Mouse (Mus musculus) midbrain, embryonic 16.5 days (tissue): ENCODE data around the gene Sec22b. TPM values are rescaled to one million over a fixed set of nuclear protein-coding genes. Genes with fewer than 3 reads are reported as not detected.

Experiments
- ATAC-seq: fragments of 200-750 bp; cut with Nextera tagmentation; 2 replicates; pipeline ENCODE4 v1.8.0; 2017; ENCODE audit warnings: moderate TSS enrichment
- H3K27ac ChIP-seq: fragments of 300-500 bp; sonication (generic); 2 replicates; pipeline ENCODE4 v1.5.1; 2014; ENCODE audit warnings: mild to moderate bottlenecking, low read length, mixed read lengths
- H3K27me3 ChIP-seq: fragments of 300-500 bp; sonication (generic); 2 replicates; pipeline ENCODE4 v1.6.1; 2014; ENCODE audit warnings: low read depth, low read length, mixed read lengths; ENCODE audit not compliant: control insufficient read depth, insufficient read depth
- H3K36me3 ChIP-seq: fragments of 300-500 bp; sonication (generic); 2 replicates; pipeline ENCODE4 v1.6.1; 2014; ENCODE audit warnings: mild to moderate bottlenecking, low read length, moderate library complexity, mixed read lengths; ENCODE audit not compliant: control insufficient read depth, insufficient read depth
- H3K4me1 ChIP-seq: fragments of 300-500 bp; sonication (generic); 2 replicates; pipeline ENCODE4 v1.6.1; 2014; ENCODE audit warnings: mild to moderate bottlenecking, low read length, mixed read lengths; ENCODE audit not compliant: control insufficient read depth, insufficient read depth
- H3K4me2 ChIP-seq: fragments of 300-500 bp; sonication (generic); 2 replicates; pipeline ENCODE4 v1.6.1; 2014; ENCODE audit warnings: mild to moderate bottlenecking, low read length, mixed read lengths
- H3K4me3 ChIP-seq: fragments of 300-500 bp; sonication (generic); 2 replicates; pipeline ENCODE4 v1.5.1; 2014; ENCODE audit warnings: low read depth, mild to moderate bottlenecking, low read length, moderate library complexity, mixed read lengths
- H3K9ac ChIP-seq: fragments of 300-500 bp; sonication (generic); 2 replicates; pipeline ENCODE4 v1.6.1; 2014; ENCODE audit warnings: low read depth, low read length, mixed read lengths
- H3K9me3 ChIP-seq: fragments of 300-500 bp; sonication (generic); replicated peaks from 2 replicates; pipeline ENCODE4 v1.6.1; 2014; ENCODE audit warnings: mild to moderate bottlenecking, low read length, mixed read lengths; ENCODE audit not compliant: control insufficient read depth, poor library complexity, severe bottlenecking
- WGBS: fragments of 180-500 bp; shearing (Covaris S2); extraction: QIAGEN DNeasy Blood & Tissue Kit; methylation state at CpG from one replicate; pipeline ENCODE4 v1.1.7; 2014; 5-methylcytosine and 5-hydroxymethylcytosine counted together
- polyA plus RNA-seq: library from polyadenylated mRNA; unstranded; fragments of >200 nt; fragmentation: Nextera tagmentation; extraction: Ambion mirVana; gene quantifications from 2 replicates; pipeline ENCODE4 v1.2.1, GENCODE M21; 2015

Sec22b gene
- polyA plus RNA-seq, 1 experiment from 2014 or later, result 86.9 TPM

DNA sequence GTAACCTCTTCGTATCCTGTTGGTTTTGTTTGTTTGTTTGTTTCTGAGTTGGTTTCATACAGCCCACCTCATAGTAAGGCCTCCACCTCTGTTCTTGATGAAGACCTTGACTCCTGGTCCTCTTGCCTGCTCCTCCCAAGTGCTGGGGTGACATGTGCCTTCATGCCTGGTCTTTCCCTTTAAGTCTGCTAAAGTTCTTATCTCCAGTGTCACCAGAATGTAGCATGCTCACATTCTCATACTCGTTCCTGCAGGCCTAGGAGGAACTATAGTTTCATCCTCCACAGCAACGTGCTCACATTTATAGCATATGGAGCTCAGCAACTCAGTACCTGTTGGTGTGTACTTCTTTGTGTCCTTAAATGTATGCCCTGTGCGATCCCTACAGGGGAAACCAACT, 26.3 kb downstream of the Sec22b start:
- peaks cover 3% of the 10 kb centered on the region; the same call in 1 of the 2 replicates for H3K36me3 ChIP-seq
- no peak overlapping the region for H3K27ac ChIP-seq
- no peak overlapping the region for H3K4me2 ChIP-seq
- peaks cover 7% of the 10 kb centered on the region for H3K4me1 ChIP-seq
- WGBS, result 84% methylated on average over 4 of the region's 4 CpGs
- H3K9ac ChIP-seq, result no peak overlapping the region
- no peaks in the 10 kb centered on the region for H3K27me3 ChIP-seq
- H3K4me3 ChIP-seq, result no peak overlapping the region
- H3K9me3 ChIP-seq, result no peaks in the 10 kb centered on the region
- ATAC-seq, result no peak

DNA sequence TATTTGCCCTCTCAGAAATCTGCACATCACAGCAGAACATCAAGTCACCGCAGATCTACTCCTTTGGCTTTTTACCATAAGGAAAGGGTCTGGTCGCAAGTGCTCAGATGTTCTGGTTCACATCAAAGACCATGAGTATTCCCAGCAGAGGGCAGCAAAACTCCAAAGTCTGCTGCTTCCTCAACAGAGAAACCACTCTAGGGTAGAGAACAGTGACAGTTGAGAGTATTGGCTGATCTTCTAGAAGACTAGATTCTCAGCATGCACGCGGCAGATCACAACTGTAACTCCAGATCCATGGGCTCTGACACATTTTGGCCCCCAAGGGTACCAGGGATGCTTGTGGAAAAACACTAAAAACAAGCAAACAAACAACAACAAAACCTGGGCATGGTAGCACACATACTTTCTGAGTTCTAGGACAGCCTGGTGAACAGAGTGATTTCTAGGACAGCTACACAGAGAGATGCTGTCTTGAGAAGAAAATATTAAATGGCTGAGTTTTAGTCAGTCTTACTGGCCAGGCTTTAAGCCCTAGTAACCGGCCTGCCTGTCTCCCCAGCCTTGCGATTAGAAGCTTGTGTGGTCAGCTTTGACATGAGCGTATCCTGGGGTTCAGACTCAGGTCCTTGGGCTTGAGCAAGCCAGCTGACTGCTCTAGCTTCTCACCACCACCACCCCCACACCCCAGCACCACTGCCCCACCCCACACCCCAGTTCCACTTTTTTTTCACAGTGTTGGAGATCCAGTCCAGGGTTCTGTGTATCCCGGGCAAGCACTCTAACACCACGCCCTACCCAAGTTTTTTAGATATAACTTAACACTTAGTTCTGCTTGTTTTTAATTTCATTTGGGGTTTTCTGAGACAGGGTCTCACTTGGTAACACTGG, 28.2 kb downstream of the Sec22b start:
- no peak overlapping the region for H3K4me2 ChIP-seq
- peak; percentile 82 for ATAC-seq
- no peak overlapping the region for H3K27ac ChIP-seq
- H3K36me3 ChIP-seq, result no peaks in the 10 kb centered on the region
- 58% methylated on average over 9 of the region's 9 CpGs for WGBS
- H3K9ac ChIP-seq, result no peak overlapping the region
- no peak overlapping the region for H3K4me3 ChIP-seq
- no peaks in the 10 kb centered on the region for H3K9me3 ChIP-seq
- peaks cover 8% of the 10 kb centered on the region for H3K4me1 ChIP-seq
- 0 out of 2 replicates have a peak, but pooled peaks cover 2% of the 10 kb centered on the region for H3K27me3 ChIP-seq

DNA sequence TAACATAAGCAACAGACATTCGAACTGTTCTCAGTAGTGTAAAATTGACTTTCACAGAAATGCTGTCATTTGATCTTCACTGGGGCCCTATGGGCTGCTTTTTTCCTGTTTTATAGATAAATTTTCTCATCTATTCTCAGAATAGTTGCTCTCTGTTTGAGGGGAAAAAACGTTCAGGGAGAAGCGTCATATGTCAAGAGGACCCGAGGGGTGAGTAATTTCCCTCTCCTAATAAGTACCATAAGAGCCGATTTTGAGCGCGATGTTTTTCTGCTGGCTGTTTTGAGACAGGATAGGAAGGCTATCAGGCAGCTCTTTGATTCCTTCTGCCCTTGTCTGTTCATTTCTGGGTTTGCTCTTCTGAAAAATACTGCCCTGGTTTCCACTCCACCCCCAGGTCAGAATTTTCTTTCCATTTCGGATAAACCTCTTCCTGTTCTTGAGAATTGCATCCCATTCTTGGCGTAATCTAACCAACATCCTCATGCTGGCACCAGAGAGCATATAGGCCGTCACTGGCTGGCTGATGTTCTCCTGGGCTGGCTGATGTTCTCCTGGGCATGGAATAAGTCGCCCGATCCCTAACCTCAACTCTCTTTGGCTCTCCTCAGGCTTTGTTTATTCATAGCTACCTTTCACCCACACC, 29.3 kb downstream of the Sec22b start:
- 70% methylated on average over 12 of the region's 12 CpGs for WGBS
- no peaks in the 10 kb centered on the region for H3K36me3 ChIP-seq
- H3K27ac ChIP-seq, result no peak overlapping the region
- H3K4me2 ChIP-seq, result no peak overlapping the region
- peaks cover 8% of the 10 kb centered on the region for H3K4me1 ChIP-seq
- ATAC-seq, result no peak
- H3K4me3 ChIP-seq, result no peak overlapping the region
- H3K27me3 ChIP-seq, result 0 out of 2 replicates have a peak, but pooled peaks cover 2% of the 10 kb centered on the region
- no peaks in the 10 kb centered on the region for H3K9me3 ChIP-seq
- no peak overlapping the region for H3K9ac ChIP-seq

DNA sequence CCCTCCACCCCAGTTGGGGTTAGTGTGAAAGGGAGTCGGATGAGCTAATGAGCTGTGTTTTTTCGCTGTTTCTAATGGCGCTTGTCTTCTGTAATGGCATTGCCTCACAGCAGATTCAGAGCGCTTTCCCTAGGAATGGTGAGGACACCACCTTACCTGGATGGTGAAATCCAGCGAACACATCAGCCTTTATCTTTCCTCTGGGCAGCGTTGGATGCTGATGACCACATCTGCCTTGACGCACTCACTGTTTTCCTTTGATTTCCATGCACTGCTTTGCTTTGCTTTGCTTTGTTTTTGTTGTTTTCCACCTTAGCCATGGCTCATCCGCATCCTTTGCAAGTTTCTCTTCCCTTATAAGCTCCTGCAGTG, 29.8 kb downstream of the Sec22b start:
- Histone ChIP-seq H3K36me3 (no peaks in the 10 kb centered on the region), H3K27ac (no peak overlapping the region), H3K4me3 (no peak overlapping the region), H3K9ac (no peak overlapping the region), H3K9me3 (no peaks in the 10 kb centered on the region), H3K4me2 (no peak overlapping the region), H3K4me1 (peaks cover 8% of the 10 kb centered on the region), H3K27me3 (0 out of 2 replicates have a peak, but pooled peaks cover 2% of the 10 kb centered on the region)
- ATAC-seq, result no peak
- WGBS, result 83% methylated on average over 8 of the region's 8 CpGs

DNA sequence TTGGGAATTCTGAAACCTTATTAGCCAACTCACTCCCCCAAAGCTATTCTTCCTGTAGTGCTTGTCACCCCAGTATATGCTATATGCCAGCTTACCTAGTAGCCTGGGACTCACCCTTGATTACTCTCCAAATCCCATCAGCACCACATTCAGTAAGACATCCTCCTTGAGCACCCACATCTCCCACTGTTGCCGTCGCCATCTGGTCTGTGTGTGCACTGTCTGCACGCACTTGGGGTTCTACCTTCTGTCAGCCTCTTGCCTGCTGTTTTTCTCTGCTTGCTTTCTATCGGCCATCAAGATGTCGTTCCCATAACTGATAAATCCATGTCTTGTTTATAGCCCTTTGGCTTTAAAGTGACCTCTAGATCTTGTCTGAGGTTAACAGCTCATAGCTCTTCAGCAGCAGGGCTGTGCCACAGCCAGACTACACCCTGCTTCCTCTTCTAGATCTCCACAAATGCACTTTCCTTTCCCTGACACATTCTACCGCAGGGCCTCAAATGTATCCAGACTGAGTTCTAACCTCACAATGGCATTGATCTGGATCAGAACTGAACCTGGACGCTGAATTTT, 30.4 kb downstream of the Sec22b start:
- WGBS, result 82% methylated on average over 7 of the region's 7 CpGs
- Histone ChIP-seq H3K9ac (no peak overlapping the region), H3K36me3 (no peaks in the 10 kb centered on the region), H3K27me3 (0 out of 2 replicates have a peak, but pooled peaks cover 2% of the 10 kb centered on the region), H3K4me3 (no peak overlapping the region), H3K9me3 (no peaks in the 10 kb centered on the region), H3K27ac (no peak overlapping the region), H3K4me1 (peaks cover 8% of the 10 kb centered on the region), H3K4me2 (no peak overlapping the region)
- no peak for ATAC-seq

DNA sequence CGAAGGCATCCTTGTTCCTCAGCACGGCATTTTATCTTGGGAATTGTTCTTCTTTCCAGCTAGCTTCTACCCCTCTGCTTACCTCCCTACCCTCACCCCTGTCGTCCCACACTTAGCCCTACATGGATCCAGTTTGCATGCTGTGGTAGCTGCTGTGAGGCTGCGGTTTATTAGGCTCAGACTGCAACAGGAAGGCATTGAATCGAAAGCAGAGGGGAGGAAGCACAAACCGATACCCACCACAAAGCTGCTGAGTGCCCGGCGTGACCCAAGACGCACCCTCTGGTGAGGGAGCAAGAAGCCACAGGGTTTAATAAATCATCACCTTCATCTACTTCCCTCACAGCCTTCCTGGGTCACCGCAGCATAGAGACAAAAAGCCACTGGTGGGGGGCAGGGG, 31.1 kb downstream of the Sec22b start:
- Histone ChIP-seq H3K9me3 (no peaks in the 10 kb centered on the region), H3K36me3 (no peaks in the 10 kb centered on the region), H3K4me3 (no peak overlapping the region), H3K4me1 (peaks cover 8% of the 10 kb centered on the region), H3K27ac (no peak overlapping the region), H3K27me3 (0 out of 2 replicates have a peak, but pooled peaks cover 2% of the 10 kb centered on the region), H3K9ac (peak overlapping the region; percentile 45), H3K4me2 (peak overlapping the region; percentile 25; the same call in 1 of the 2 replicates)
- WGBS, result 25% methylated on average over 10 of the region's 10 CpGs
- ATAC-seq, result no peak

DNA sequence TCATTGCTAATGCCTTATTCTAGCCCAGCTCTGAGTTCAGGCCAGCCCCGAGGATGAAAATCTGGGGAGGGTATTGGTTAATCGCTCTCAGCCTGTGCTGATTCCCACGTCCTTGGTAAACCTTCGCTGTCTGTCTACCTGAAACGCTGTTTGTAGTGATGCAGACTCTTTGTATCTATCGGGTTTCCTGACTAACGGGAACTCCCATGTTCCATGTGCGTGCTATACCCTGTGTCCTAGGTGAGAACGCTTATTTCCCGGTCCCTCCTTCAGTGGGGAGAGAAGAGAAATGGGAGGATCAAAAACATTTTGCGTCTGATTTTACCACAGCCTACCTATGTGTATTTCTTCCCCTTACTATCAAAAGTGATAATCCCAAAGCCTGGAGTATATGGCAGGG, 31.8 kb downstream of the Sec22b start:
- H3K36me3 ChIP-seq, result no peaks in the 10 kb centered on the region
- peaks cover 8% of the 10 kb centered on the region for H3K4me1 ChIP-seq
- no peak overlapping the region; the same call in 1 of the 2 replicates for H3K4me2 ChIP-seq
- 41% methylated on average over 11 of the region's 11 CpGs for WGBS
- no peak overlapping the region for H3K27ac ChIP-seq
- H3K9me3 ChIP-seq, result no peaks in the 10 kb centered on the region
- H3K4me3 ChIP-seq, result no peak overlapping the region
- H3K9ac ChIP-seq, result no peak overlapping the region
- 0 out of 2 replicates have a peak, but pooled peaks cover 2% of the 10 kb centered on the region for H3K27me3 ChIP-seq
- no peak for ATAC-seq

DNA sequence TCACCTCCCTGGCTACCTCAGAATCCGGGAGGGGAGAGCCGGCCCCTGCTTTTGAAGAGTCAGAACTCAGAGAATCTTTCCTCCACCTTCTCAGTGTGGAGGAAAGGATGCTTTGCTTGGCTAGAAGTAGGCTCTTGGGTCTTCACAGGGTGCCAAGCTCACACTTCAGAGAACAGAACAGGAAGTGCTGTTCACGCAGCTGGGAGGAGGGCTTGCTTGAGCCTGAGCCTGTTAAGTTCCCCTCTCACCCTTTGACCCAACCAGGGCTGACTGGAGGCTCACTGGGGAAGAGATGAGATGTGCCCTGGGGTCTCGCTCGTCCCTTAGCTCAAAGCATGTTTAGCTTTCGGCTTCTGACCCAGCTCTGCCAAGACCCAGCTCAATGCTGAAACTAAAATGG, 32.3 kb downstream of the Sec22b start:
- no peak for ATAC-seq
- H3K36me3 ChIP-seq, result no peaks in the 10 kb centered on the region
- 0 out of 2 replicates have a peak, but pooled peaks cover 2% of the 10 kb centered on the region for H3K27me3 ChIP-seq
- 31% methylated on average over 6 of the region's 6 CpGs for WGBS
- no peak overlapping the region for H3K4me3 ChIP-seq
- H3K4me2 ChIP-seq, result no peak overlapping the region
- no peaks in the 10 kb centered on the region for H3K9me3 ChIP-seq
- H3K9ac ChIP-seq, result no peak overlapping the region
- H3K4me1 ChIP-seq, result peaks cover 10% of the 10 kb centered on the region
- H3K27ac ChIP-seq, result no peak overlapping the region
